23 mouse cellular contexts compared by ENCODE assay signal in the genomic region with DNA sequence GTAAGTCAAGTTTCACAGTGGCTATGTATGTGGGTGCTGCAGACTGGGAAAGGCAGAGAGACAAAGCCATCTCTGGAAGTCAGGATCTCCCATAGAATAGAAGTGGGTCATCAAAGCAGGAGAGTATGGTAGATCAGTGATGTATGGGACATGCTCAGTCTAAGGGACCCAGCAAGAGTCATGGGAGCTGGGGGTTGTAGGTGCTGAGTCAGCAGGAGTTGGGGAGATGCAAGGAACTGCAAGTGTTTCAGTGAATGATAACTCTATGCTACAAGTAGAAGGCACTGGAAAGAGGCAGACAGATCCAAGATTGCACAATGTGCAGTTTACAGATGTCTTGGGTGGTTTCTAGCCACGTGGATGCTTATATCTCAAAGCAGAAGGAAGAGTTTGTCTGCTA. TPM values are rescaled to one million over a fixed set of nuclear protein-coding genes. Genes with fewer than 3 reads are reported as not detected.
DNase-seq lines count a peak whose midpoint lies in the region; ATAC-seq and TF ChIP-seq lines count a peak whose summit lies in the region.
"Had no signal": no experiment of that assay in that cellular context is flagged by ENCODE, and none has a peak within 500 bp of the region (broad histone marks: within the 10 kb centered on the region; RNA-seq: fewer than 3 reads in every experiment).

No protein-coding gene starts in this region.

- no peaks in the 10 kb centered on the region for H3K9me3 ChIP-seq in CH12.LX (replicated peaks; ENCODE audit: low read length)
- H3K9me3 ChIP-seq: embryonic facial prominence, embryonic 13.5 days; forebrain, embryonic 10.5 days; forebrain, embryonic 15.5 days; heart, embryonic 10.5 days; heart, embryonic 15.5 days; hindbrain, embryonic 13.5 days had no signal

- dilution Hi-C loops in CH12.LX (cut with MboI; ENCODE audit: extremely low pct_ligation_motif_present, extremely low pct_unique_long_range_greater_than_20kb, low sequenced_read_pairs) = no loop called here

- no peak overlapping the region for H3K4me3 ChIP-seq in CH12.LX (replicated peaks in 1 of 3; ENCODE audit: low read depth in 2 of 3, low read length in 2 of 3, poor library complexity in 1 of 3)
- H3K4me3 ChIP-seq in bone marrow macrophage, adult 2 months (ENCODE audit: insufficient read depth, low read length) = no peak overlapping the region
- H3K4me3 ChIP-seq: embryonic facial prominence, embryonic 13.5 days; erythroblast, embryonic 14.5 days; forebrain, embryonic 10.5 days; forebrain, embryonic 15.5 days; heart, embryonic 10.5 days; heart, embryonic 15.5 days; hindbrain, embryonic 13.5 days had no signal

- in situ Hi-C loops in CH12.LX (cut with MboI; ENCODE audit: low pct_ligation_motif_present, low pct_unique_long_range_greater_than_20kb, low sequenced_read_pairs) = no loop called here

- H3K27me3 ChIP-seq in CH12.LX (replicated peaks) = no peaks in the 10 kb centered on the region
- H3K27me3 ChIP-seq: embryonic facial prominence, embryonic 13.5 days; forebrain, embryonic 15.5 days; heart, embryonic 15.5 days; hindbrain, embryonic 13.5 days had no signal

- TF ChIP-seq EP300 in CH12.LX (IDR thresholded peaks at IDR 0.05; ENCODE audit: low read length) = no peak

- TF ChIP-seq CTCF in CH12.LX (conservative IDR thresholded peaks at IDR 0.05 in 1 of 2, IDR thresholded peaks at IDR 0.05 in 1 of 2; ENCODE audit: low read depth in 2 of 2, low read length in 2 of 2) = no peak
- TF ChIP-seq CTCF in bone marrow macrophage, adult 2 months (IDR thresholded peaks at IDR 0.05; ENCODE audit: low read depth, low read length) = no peak

- TF ChIP-seq POLR2A in CH12.LX (IDR thresholded peaks at IDR 0.05; ENCODE audit: low read depth, low read length) = no peak
- no peak for TF ChIP-seq POLR2A in bone marrow macrophage, adult 2 months (IDR thresholded peaks at IDR 0.05; ENCODE audit: borderline replicate concordance, low read depth, low read length)

- no peaks in the 10 kb centered on the region for H3K79me2 ChIP-seq in CH12.LX (replicated peaks; ENCODE audit: control insufficient read depth, extremely low read depth, insufficient read depth, poor library complexity, severe bottlenecking)

- H3K4me2 ChIP-seq in CH12.LX (ENCODE audit: insufficient read depth, low read depth, poor library complexity, severe bottlenecking) = no peak overlapping the region
- H3K4me2 ChIP-seq: embryonic facial prominence, embryonic 13.5 days; forebrain, embryonic 15.5 days; heart, embryonic 15.5 days; hindbrain, embryonic 13.5 days had no signal

- TF ChIP-seq RAD21 in CH12.LX (IDR thresholded peaks at IDR 0.05; ENCODE audit: low read depth, low read length) = no peak

- H3K4me1 ChIP-seq in CH12.LX (ENCODE audit: control insufficient read depth in 1 of 2, insufficient read depth in 2 of 2) = peaks cover 0 to 9% of the 10 kb centered on the region in 2 experiments; a peak in 2 of 4 replicates
- peaks cover 47% of the 10 kb centered on the region for H3K4me1 ChIP-seq in bone marrow macrophage, adult 2 months (ENCODE audit: control insufficient read depth, insufficient read depth, low read length)
- H3K4me1 ChIP-seq: embryonic facial prominence, embryonic 13.5 days; forebrain, embryonic 10.5 days; forebrain, embryonic 15.5 days; heart, embryonic 10.5 days; heart, embryonic 15.5 days; hindbrain, embryonic 13.5 days had no signal

- peaks cover 65 to 94% of the 10 kb centered on the region in 2 experiments for H3K36me3 ChIP-seq in CH12.LX (replicated peaks in 1 of 2; ENCODE audit: control insufficient read depth in 1 of 2, insufficient read depth in 1 of 2, low read length in 1 of 2)

- H3K27ac ChIP-seq in CH12.LX (ENCODE audit: insufficient read depth, low read depth) = no peak overlapping the region
- peak overlapping the region; percentile 86 for H3K27ac ChIP-seq in bone marrow macrophage, adult 2 months (ENCODE audit: insufficient read depth, low read depth, low read length)
- H3K27ac ChIP-seq: embryonic facial prominence, embryonic 13.5 days; forebrain, embryonic 10.5 days; forebrain, embryonic 15.5 days; heart, embryonic 10.5 days; heart, embryonic 15.5 days; hindbrain, embryonic 13.5 days; hindbrain, postnatal 0 days had no signal

- no peak overlapping the region for H3K9ac ChIP-seq in CH12.LX (ENCODE audit: insufficient read depth, low read depth)
- H3K9ac ChIP-seq: embryonic facial prominence, embryonic 13.5 days; forebrain, embryonic 15.5 days; heart, embryonic 15.5 days; hindbrain, embryonic 13.5 days had no signal

- 0 out of 2 replicates have a peak, but pooled peaks have one; percentile 27 for ATAC-seq in megakaryocyte-erythroid progenitor cell, adult 5-6 weeks (replicated peaks; ENCODE audit: low FRiP score, low TSS enrichment, poor library complexity, severe bottlenecking)
- no peak for ATAC-seq in erythroblast, adult 5-6 weeks (replicated peaks; ENCODE audit: low FRiP score, poor library complexity, severe bottlenecking)
- ATAC-seq: CD4-positive, CD25-positive, alpha-beta regulatory T cell, adult 4 months; forebrain, embryonic 15.5 days; hindbrain, postnatal 0 days had no signal

- peak; percentile 41 for DNase-seq in 3T3-L1 (ENCODE audit: low read depth, low spot score)
- DNase-seq in CH12.LX (ENCODE audit: extremely low read depth) = no peak
- no peak for DNase-seq in layer of hippocampus, adult 11-12 months (ENCODE audit: low spot score)
- DNase-seq in kidney, postnatal 14 days = no peak
- DNase-seq: adrenal gland, adult 8-10 months; cerebellum, adult 11-12 months; cerebellum, adult 9-11 months; cerebellum, postnatal 36 days; gastrocnemius, postnatal 36 days; heart, adult 18-20 months; heart, postnatal 14 days had no signal

TF ChIP-seq in CH12.LX, 34 proteins besides CTCF, POLR2A, EP300 and RAD21:
- TF ChIP-seq TCF12 (IDR thresholded peaks at IDR 0.05; ENCODE audit: low read depth, low read length) = no peak
- peak; percentile 65 for TF ChIP-seq MAFK (IDR thresholded peaks at IDR 0.05; ENCODE audit: insufficient replicate concordance, low read length)
- TF ChIP-seq MAX (IDR thresholded peaks at IDR 0.05; ENCODE audit: low read length) = no peak

RNA-seq across cellular contexts. Expression of gene Mphosph8, which starts 21.1 kb away (rescaled TPM):
- total RNA-seq in CH12.LX (2012; rRNA removed) = 24.4 and 28.5 TPM in 2 replicates
- 26.0 and 27.3 TPM in 2 replicates for total RNA-seq in CH12.LX (2014; rRNA removed)
- polyA plus RNA-seq in CH12.LX (2012; ENCODE audit: insufficient read length, low read depth) = 40.7 and 47.9 TPM in 2 replicates
- 20.7 and 22.0 TPM in 2 replicates for polyA plus RNA-seq in bone marrow macrophage, adult 2 months (2012; ENCODE audit: insufficient read depth, insufficient read length, missing spikeins)
- total RNA-seq in megakaryocyte-erythroid progenitor cell, adult 5-6 weeks (2014; fragmentation: Nextera tagmentation) = 27.6 and 34.2 TPM in 2 replicates
- total RNA-seq in megakaryocyte-erythroid progenitor cell, adult 5-6 weeks (2017) = 34.1 and 34.7 TPM in 2 replicates
- 12.1 and 20.4 TPM in 2 replicates for total RNA-seq in erythroblast, adult 5-6 weeks (2015; ENCODE audit: low replicate concordance)
- total RNA-seq in erythroblast, adult 5-6 weeks (2017; ENCODE audit: low replicate concordance) = 6.3 and 10.3 TPM in 2 replicates
